Mouse (Mus musculus) embryonic facial prominence, embryonic 14.5 days (tissue): ENCODE measurements around the gene Gm17720. TPM values are rescaled to one million over a fixed set of nuclear protein-coding genes. Genes with fewer than 3 reads are reported as not detected.

Experiments
- ATAC-seq: fragments of 200-750 bp; cut with Nextera tagmentation; 2 replicates; pipeline ENCODE4 v1.8.0; 2017; ENCODE audit warnings: low read depth, moderate number of reproducible peaks, moderate TSS enrichment
- DNase-seq: peaks from one replicate; pipeline ENCODE4 v3.0.0-alpha.2; 2015; ENCODE audit warnings: low spot score
- H3K27ac ChIP-seq: fragments of 300-500 bp; sonication (generic); replicated peaks from 2 replicates; pipeline ENCODE4 v1.5.1; 2014; ENCODE audit warnings: low read depth, mild to moderate bottlenecking, low read length, moderate library complexity
- H3K27me3 ChIP-seq: fragments of 300-500 bp; sonication (generic); replicated peaks from 2 replicates; pipeline ENCODE4 v1.6.1; 2014; ENCODE audit warnings: low read length; ENCODE audit not compliant: control insufficient read depth, insufficient read depth
- H3K36me3 ChIP-seq: fragments of 300-500 bp; sonication (generic); 2 replicates; pipeline ENCODE4 v1.6.1; 2014; ENCODE audit warnings: low read length, mixed read lengths; ENCODE audit not compliant: control insufficient read depth, insufficient read depth
- H3K4me1 ChIP-seq: fragments of 300-500 bp; sonication (generic); 2 replicates; pipeline ENCODE4 v1.6.1; 2014; ENCODE audit warnings: antibody characterized with exemption, low read length; ENCODE audit not compliant: control insufficient read depth, insufficient read depth
- H3K4me2 ChIP-seq: fragments of 300-500 bp; sonication (generic); 2 replicates; pipeline ENCODE4 v1.6.1; 2014; ENCODE audit warnings: low read depth, mild to moderate bottlenecking, low read length, moderate library complexity, mixed read lengths
- H3K4me3 ChIP-seq: fragments of 300-500 bp; sonication (generic); 2 replicates; pipeline ENCODE4 v1.5.1; 2014; ENCODE audit warnings: low read depth, mild to moderate bottlenecking, low read length
- H3K9ac ChIP-seq: fragments of 300-500 bp; sonication (generic); 2 replicates; pipeline ENCODE4 v1.6.1; 2014; ENCODE audit warnings: low read depth, mild to moderate bottlenecking, low read length, moderate library complexity, mixed read lengths
- H3K9me3 ChIP-seq: fragments of 300-500 bp; sonication (generic); 2 replicates; pipeline ENCODE4 v1.6.1; 2016; ENCODE audit warnings: low read length; ENCODE audit not compliant: control insufficient read depth
- WGBS: fragments of 180-500 bp; shearing (Covaris S2); extraction: QIAGEN DNeasy Blood & Tissue Kit; methylation state at CpG from one replicate; pipeline ENCODE4 v1.1.7; 2014; 5-methylcytosine and 5-hydroxymethylcytosine counted together
- polyA plus RNA-seq: library from polyadenylated mRNA; unstranded; fragments of >200 nt; fragmentation: Nextera tagmentation; extraction: Ambion mirVana; gene quantifications from 2 replicates; pipeline ENCODE4 v1.2.1, GENCODE M21; 2014

Gene Gm17720
- polyA plus RNA-seq, 1 experiment from 2014 or later = not detected

- 82% methylated on average over 8 of the region's 12 CpGs for WGBS
- no peaks in the 10 kb centered on the region for H3K27me3 ChIP-seq
- ATAC-seq (no peak), DNase-seq (no peak)
- H3K4me1 ChIP-seq = no peaks in the 10 kb centered on the region
- no peak within 1 kb of the TSS for H3K9ac ChIP-seq
- no peaks in the 10 kb centered on the region for H3K9me3 ChIP-seq
- H3K4me2 ChIP-seq = no peak within 1 kb of the TSS
- no peaks in the 10 kb centered on the region for H3K36me3 ChIP-seq
- H3K4me3 ChIP-seq = no peak within 1 kb of the TSS
- H3K27ac ChIP-seq = no peak within 1 kb of the TSS
Measured at GRCm38 (mm10) chr8:110100907-110101306, 1.6 kb downstream of the Gm17720 start, which contains the start of gene Gm21964. Gene Gm21964, plus strand, starts transcription at chr8:110101207.

- no peak overlapping the region for H3K27ac ChIP-seq
- no peaks in the 10 kb centered on the region for H3K4me1 ChIP-seq
- H3K9me3 ChIP-seq = peaks cover 21% of the 10 kb centered on the region
- ATAC-seq (no peak), DNase-seq (no peak)
- WGBS = 36% methylated on average over 1 of the region's 1 CpGs
- H3K4me2 ChIP-seq = no peak overlapping the region
- H3K36me3 ChIP-seq = peaks cover 35% of the 10 kb centered on the region
- no peak overlapping the region for H3K9ac ChIP-seq
- no peak overlapping the region for H3K4me3 ChIP-seq
- H3K27me3 ChIP-seq = no peaks in the 10 kb centered on the region
Measured at GRCm38 (mm10) chr8:110091869-110092268, 10.7 kb downstream of the Gm17720 start.

GRCm38 (mm10) chr8:110082416-110083105 is 20.0 kb downstream of the Gm17720 start:
- H3K4me1 ChIP-seq = no peaks in the 10 kb centered on the region
- DNase-seq = no peak
- H3K4me3 ChIP-seq = no peak overlapping the region
- WGBS = 75% methylated on average over 11 of the region's 11 CpGs
- H3K27me3 ChIP-seq = no peaks in the 10 kb centered on the region
- H3K9ac ChIP-seq = no peak overlapping the region
- H3K4me2 ChIP-seq = no peak overlapping the region
- no peaks in the 10 kb centered on the region for H3K9me3 ChIP-seq
- H3K36me3 ChIP-seq = peaks cover 32% of the 10 kb centered on the region
- no peak for ATAC-seq
- H3K27ac ChIP-seq = no peak overlapping the region

- 8% methylated on average over 41 of the region's 54 CpGs for WGBS
- Histone ChIP-seq H3K4me2 (peak within 1 kb of the TSS; percentile 87), H3K36me3 (peaks cover 5% of the 10 kb centered on the region; the same call in 1 of the 2 replicates), H3K9me3 (no peaks in the 10 kb centered on the region), H3K9ac (peak within 1 kb of the TSS; percentile 70), H3K27me3 (no peaks in the 10 kb centered on the region), H3K4me3 (peak within 1 kb of the TSS; percentile 71), H3K4me1 (no peaks in the 10 kb centered on the region), H3K27ac (no peak within 1 kb of the TSS)
- ATAC-seq = peak; percentile 94
- peak; percentile 54 for DNase-seq
Measured at GRCm38 (mm10) chr8:110079282-110080221, 23.0 kb downstream of the Gm17720 start, which contains the start of gene Zfp612. Gene Zfp612, plus strand, starts transcription at chr8:110079746.

GRCm38 (mm10) chr8:110074496-110074895 is 28.1 kb downstream of the Gm17720 start:
- Histone ChIP-seq H3K9ac (no peak overlapping the region), H3K27ac (no peak overlapping the region), H3K4me3 (no peak overlapping the region), H3K36me3 (no peaks in the 10 kb centered on the region), H3K27me3 (no peaks in the 10 kb centered on the region), H3K4me1 (no peaks in the 10 kb centered on the region), H3K9me3 (0 out of 2 replicates have a peak, but pooled peaks cover 3% of the 10 kb centered on the region), H3K4me2 (no peak overlapping the region)
- no peak for ATAC-seq
- 76% methylated on average over 8 of the region's 8 CpGs for WGBS
- DNase-seq = no peak

- DNase-seq = peak; percentile 83
- Histone ChIP-seq H3K9me3 (0 out of 2 replicates have a peak, but pooled peaks cover 3% of the 10 kb centered on the region), H3K4me2 (no peak overlapping the region), H3K4me1 (no peaks in the 10 kb centered on the region), H3K9ac (no peak overlapping the region), H3K4me3 (no peak overlapping the region), H3K27me3 (no peaks in the 10 kb centered on the region), H3K36me3 (no peaks in the 10 kb centered on the region), H3K27ac (no peak overlapping the region)
- 14% methylated on average over 9 of the region's 9 CpGs for WGBS
- ATAC-seq = peak; percentile 55; the same call in 1 of the 2 replicates
Measured at GRCm38 (mm10) chr8:110071600-110071999, 31.0 kb downstream of the Gm17720 start.

- Histone ChIP-seq H3K4me3 (no peak overlapping the region), H3K9me3 (0 out of 2 replicates have a peak, but pooled peaks cover 3% of the 10 kb centered on the region), H3K4me1 (no peaks in the 10 kb centered on the region), H3K27me3 (no peaks in the 10 kb centered on the region), H3K4me2 (no peak overlapping the region), H3K36me3 (no peaks in the 10 kb centered on the region), H3K9ac (no peak overlapping the region), H3K27ac (no peak overlapping the region)
- DNase-seq (no peak), ATAC-seq (no peak)
- 75% methylated on average over 4 of the region's 4 CpGs for WGBS
Measured at GRCm38 (mm10) chr8:110069706-110070105, 32.8 kb downstream of the Gm17720 start.

GRCm38 (mm10) chr8:110065676-110066075 is 36.9 kb downstream of the Gm17720 start:
- ATAC-seq = no peak
- Histone ChIP-seq H3K27me3 (no peaks in the 10 kb centered on the region), H3K4me3 (no peak overlapping the region), H3K9ac (no peak overlapping the region), H3K4me1 (no peaks in the 10 kb centered on the region), H3K27ac (no peak overlapping the region), H3K36me3 (no peaks in the 10 kb centered on the region), H3K9me3 (no peaks in the 10 kb centered on the region; the same call in 1 of the 2 replicates), H3K4me2 (no peak overlapping the region)
- DNase-seq = no peak
- 80% methylated on average over 4 of the region's 4 CpGs for WGBS
